Mouse (Mus musculus): Measurements from ENCODE around the gene Tmc6. TPM values are rescaled to one million over a fixed set of nuclear protein-coding genes. Genes with fewer than 3 reads are reported as not detected.

Tmc6 gene
- total RNA-seq, 1 experiment = 36.0 TPM

- H3K9ac ChIP-seq (ENCODE audit: insufficient read depth, low read depth, low read length, poor library complexity, severe bottlenecking) = no peak overlapping the region
- H3K27ac ChIP-seq (ENCODE audit: insufficient read depth, low read depth, low read length, poor library complexity, severe bottlenecking) = no peak overlapping the region
- in situ Hi-C loops (cut with MboI; ENCODE audit: low sequenced_read_pairs in 2 of 2, unreplicated experiment in 2 of 2) = no loop called here
- no peaks in the 10 kb centered on the region for H3K9me3 ChIP-seq (ENCODE audit: control insufficient read depth, insufficient read depth, low read depth, low read length)
- H3K4me1 ChIP-seq (ENCODE audit: control insufficient read depth in 2 of 2, insufficient read depth in 2 of 2, low read length in 2 of 2, poor library complexity in 1 of 2) = peaks cover 0 to 6% of the 10 kb centered on the region in 2 experiments; a peak in 3 of 4 replicates
- TF ChIP-seq MAFK (IDR thresholded peaks at IDR 0.05; ENCODE audit: insufficient read depth, low read depth, low read length) = no peak
- TF ChIP-seq HCFC1 (IDR thresholded peaks at IDR 0.05; ENCODE audit: borderline replicate concordance, insufficient read depth, low read length) = no peak
- no peak for TF ChIP-seq CHD2 (IDR thresholded peaks at IDR 0.05; ENCODE audit: low read depth, low read length)
- no peak for TF ChIP-seq ZNF384 (IDR thresholded peaks at IDR 0.05; ENCODE audit: low read depth, low read length)
- TF ChIP-seq ZC3H11A (IDR thresholded peaks at IDR 0.05; ENCODE audit: borderline replicate concordance, low read depth, low read length) = no peak
- H3K36me3 ChIP-seq (ENCODE audit: control insufficient read depth, insufficient read depth, low read length, poor library complexity, severe bottlenecking) = peaks cover 10% of the 10 kb centered on the region; the same call in 1 of the 2 replicates
- DNase-seq (ENCODE audit: low read depth, low spot score) = no peak
- no peak overlapping the region for H3K4me3 ChIP-seq (ENCODE audit: insufficient read depth in 1 of 2, low read depth in 1 of 2, low read length in 2 of 2, poor library complexity in 1 of 2, severe bottlenecking in 1 of 2)
Measured at GRCm38 (mm10) chr11:117729341-117729740, 52.7 kb downstream of the Tmc6 start.

- Histone ChIP-seq H3K27ac (ENCODE audit: insufficient read depth, low read depth, low read length, poor library complexity, severe bottlenecking) (no peak overlapping the region), H3K9ac (ENCODE audit: insufficient read depth, low read depth, low read length, poor library complexity, severe bottlenecking) (no peak overlapping the region), H3K4me1 (ENCODE audit: control insufficient read depth in 2 of 2, insufficient read depth in 2 of 2, low read length in 2 of 2, poor library complexity in 1 of 2) (peaks cover 0 to 6% of the 10 kb centered on the region in 2 experiments; a peak in 3 of 4 replicates), H3K9me3 (ENCODE audit: control insufficient read depth, insufficient read depth, low read depth, low read length) (no peaks in the 10 kb centered on the region), H3K4me3 (ENCODE audit: insufficient read depth in 1 of 2, low read depth in 1 of 2, low read length in 2 of 2, poor library complexity in 1 of 2, severe bottlenecking in 1 of 2) (no peak overlapping the region), H3K36me3 (ENCODE audit: control insufficient read depth, insufficient read depth, low read length, poor library complexity, severe bottlenecking) (peaks cover 9% of the 10 kb centered on the region; the same call in 1 of the 2 replicates)
- in situ Hi-C loops (cut with MboI; ENCODE audit: low sequenced_read_pairs in 2 of 2, unreplicated experiment in 2 of 2) = no loop called here
- no peak for DNase-seq (ENCODE audit: low read depth, low spot score)
- TF ChIP-seq HCFC1 (IDR thresholded peaks at IDR 0.05; ENCODE audit: borderline replicate concordance, insufficient read depth, low read length) (no peak), MAFK (IDR thresholded peaks at IDR 0.05; ENCODE audit: insufficient read depth, low read depth, low read length) (no peak), ZC3H11A (IDR thresholded peaks at IDR 0.05; ENCODE audit: borderline replicate concordance, low read depth, low read length) (no peak), CHD2 (IDR thresholded peaks at IDR 0.05; ENCODE audit: low read depth, low read length) (no peak), ZNF384 (IDR thresholded peaks at IDR 0.05; ENCODE audit: low read depth, low read length) (no peak)
Measured at GRCm38 (mm10) chr11:117728841-117729240, 53.2 kb downstream of the Tmc6 start.

DNA sequence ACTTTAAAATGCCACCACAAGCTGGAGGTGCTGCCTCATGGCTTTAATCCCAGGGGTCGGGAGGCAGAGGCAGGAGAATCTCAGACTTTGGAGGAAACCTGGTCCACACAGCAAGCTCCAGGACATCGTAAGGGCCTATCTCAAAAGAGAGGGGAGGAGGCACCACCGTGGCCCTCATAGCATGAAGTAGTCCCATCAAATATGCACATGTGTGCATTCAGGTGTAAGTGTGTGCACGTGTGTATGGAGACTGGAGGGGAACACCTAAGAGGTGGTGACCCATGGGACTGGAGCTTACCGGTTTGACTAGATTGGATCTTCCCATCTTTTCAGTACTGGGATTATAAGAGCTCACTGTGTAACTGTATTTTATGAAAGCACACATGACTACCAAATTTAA lies 53.8 kb downstream of the Tmc6 start:
- Histone ChIP-seq H3K4me1 (ENCODE audit: control insufficient read depth in 2 of 2, insufficient read depth in 2 of 2, low read length in 2 of 2, poor library complexity in 1 of 2) (peaks cover 0 to 6% of the 10 kb centered on the region in 2 experiments; a peak in 3 of 4 replicates), H3K27ac (ENCODE audit: insufficient read depth, low read depth, low read length, poor library complexity, severe bottlenecking) (no peak overlapping the region), H3K9me3 (ENCODE audit: control insufficient read depth, insufficient read depth, low read depth, low read length) (no peaks in the 10 kb centered on the region), H3K9ac (ENCODE audit: insufficient read depth, low read depth, low read length, poor library complexity, severe bottlenecking) (no peak overlapping the region), H3K4me3 (ENCODE audit: insufficient read depth in 1 of 2, low read depth in 1 of 2, low read length in 2 of 2, poor library complexity in 1 of 2, severe bottlenecking in 1 of 2) (no peak overlapping the region), H3K36me3 (ENCODE audit: control insufficient read depth, insufficient read depth, low read length, poor library complexity, severe bottlenecking) (peaks cover 9% of the 10 kb centered on the region; the same call in 1 of the 2 replicates)
- no peak for DNase-seq (ENCODE audit: low read depth, low spot score)
- TF ChIP-seq CHD2 (IDR thresholded peaks at IDR 0.05; ENCODE audit: low read depth, low read length) = no peak
- TF ChIP-seq ZC3H11A (IDR thresholded peaks at IDR 0.05; ENCODE audit: borderline replicate concordance, low read depth, low read length) = no peak
- TF ChIP-seq HCFC1 (IDR thresholded peaks at IDR 0.05; ENCODE audit: borderline replicate concordance, insufficient read depth, low read length) = no peak
- TF ChIP-seq ZNF384 (IDR thresholded peaks at IDR 0.05; ENCODE audit: low read depth, low read length) = no peak
- TF ChIP-seq MAFK (IDR thresholded peaks at IDR 0.05; ENCODE audit: insufficient read depth, low read depth, low read length) = no peak
- in situ Hi-C loops (cut with MboI; ENCODE audit: low sequenced_read_pairs in 2 of 2, unreplicated experiment in 2 of 2) = no loop called here

GRCm38 (mm10) chr11:117727031-117727430 lies 55.0 kb downstream of the Tmc6 start:
- no peak for DNase-seq (ENCODE audit: low read depth, low spot score)
- H3K4me1 ChIP-seq (ENCODE audit: control insufficient read depth in 2 of 2, insufficient read depth in 2 of 2, low read length in 2 of 2, poor library complexity in 1 of 2) = peaks cover 0 to 3% of the 10 kb centered on the region in 2 experiments; a peak in 2 of 4 replicates
- no peak overlapping the region for H3K27ac ChIP-seq (ENCODE audit: insufficient read depth, low read depth, low read length, poor library complexity, severe bottlenecking)
- H3K9ac ChIP-seq (ENCODE audit: insufficient read depth, low read depth, low read length, poor library complexity, severe bottlenecking) = no peak overlapping the region
- no peaks in the 10 kb centered on the region for H3K9me3 ChIP-seq (ENCODE audit: control insufficient read depth, insufficient read depth, low read depth, low read length)
- no peak overlapping the region for H3K4me3 ChIP-seq (ENCODE audit: insufficient read depth in 1 of 2, low read depth in 1 of 2, low read length in 2 of 2, poor library complexity in 1 of 2, severe bottlenecking in 1 of 2)
- H3K36me3 ChIP-seq (ENCODE audit: control insufficient read depth, insufficient read depth, low read length, poor library complexity, severe bottlenecking) = peaks cover 16% of the 10 kb centered on the region
- TF ChIP-seq ZC3H11A (IDR thresholded peaks at IDR 0.05; ENCODE audit: borderline replicate concordance, low read depth, low read length) = no peak
- no peak for TF ChIP-seq HCFC1 (IDR thresholded peaks at IDR 0.05; ENCODE audit: borderline replicate concordance, insufficient read depth, low read length)
- TF ChIP-seq CHD2 (IDR thresholded peaks at IDR 0.05; ENCODE audit: low read depth, low read length) = no peak
- no peak for TF ChIP-seq ZNF384 (IDR thresholded peaks at IDR 0.05; ENCODE audit: low read depth, low read length)
- TF ChIP-seq MAFK (IDR thresholded peaks at IDR 0.05; ENCODE audit: insufficient read depth, low read depth, low read length) = no peak
- in situ Hi-C loops (cut with MboI; ENCODE audit: low sequenced_read_pairs in 2 of 2, unreplicated experiment in 2 of 2) = no loop called here

Data from ES-E14 (cell line).